16 mouse cellular contexts compared by ENCODE assay signal in the genomic region with DNA sequence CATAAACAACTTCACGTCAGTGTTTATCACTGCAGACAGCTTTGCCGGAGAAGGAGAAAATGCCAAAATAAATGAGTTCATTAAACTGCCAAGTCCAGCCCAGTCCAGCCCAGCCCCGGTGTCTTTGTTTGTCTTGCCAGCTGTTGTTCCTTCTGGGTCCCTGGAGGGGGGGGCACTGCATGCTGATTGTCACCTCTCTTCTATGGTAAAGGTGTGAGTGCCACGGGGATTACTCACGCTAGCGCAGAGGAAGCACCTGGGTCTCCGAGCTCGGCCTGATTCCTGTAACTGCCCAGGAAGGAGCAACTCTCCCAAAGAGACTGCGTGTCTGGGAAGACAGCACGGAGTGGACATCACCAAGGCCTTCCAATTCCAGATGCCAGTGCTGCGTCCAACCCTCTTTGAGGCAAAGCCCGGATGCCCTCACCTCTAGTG. TPM values are rescaled to one million over a fixed set of nuclear protein-coding genes. Genes with fewer than 3 reads are reported as not detected.
DNase-seq lines count a peak whose midpoint lies in the region; ATAC-seq and TF ChIP-seq lines count a peak whose summit lies in the region.
"Had no signal": no experiment of that assay in that cellular context is flagged by ENCODE, and none has a peak within 500 bp of the region (broad histone marks: within the 10 kb centered on the region; RNA-seq: fewer than 3 reads in every experiment).

No protein-coding gene starts in this region.

- peak; percentile 47 for DNase-seq in lung, postnatal 25 days (ENCODE audit: low spot score)
- DNase-seq in adrenal gland, postnatal 4 days (ENCODE audit: low spot score in 2 of 2) = no peak
- DNase-seq: cerebellum, adult 18-20 months; kidney, adult 18-20 months had no signal

- no peak overlapping the region for H3K4me2 ChIP-seq in intestine, embryonic 15.5 days (replicated peaks)
- H3K4me2 ChIP-seq in intestine, postnatal 0 days (replicated peaks; ENCODE audit: low read depth) = no peak overlapping the region
- no peak overlapping the region for H3K4me2 ChIP-seq in heart, embryonic 16.5 days (ENCODE audit: low read depth, low read length)
- no peak overlapping the region for H3K4me2 ChIP-seq in intestine, embryonic 16.5 days (ENCODE audit: low read depth, low read length)
- H3K4me2 ChIP-seq: embryonic facial prominence, embryonic 15.5 days; hindbrain, embryonic 12.5 days; limb, embryonic 15.5 days; neural tube, embryonic 15.5 days had no signal

- no peak for ATAC-seq in intestine, embryonic 15.5 days
- ATAC-seq in intestine, postnatal 0 days = no peak
- ATAC-seq in heart, embryonic 16.5 days (replicated peaks; ENCODE audit: extremely low read depth, insufficient read depth, low FRiP score) = no peak
- ATAC-seq in intestine, embryonic 16.5 days = 0 out of 2 replicates have a peak, but pooled peaks have one; percentile 11
- no peak for ATAC-seq in megakaryocyte progenitor cell, adult 5-6 weeks (replicated peaks; ENCODE audit: poor library complexity)
- ATAC-seq: forebrain, embryonic 16.5 days had no signal

- 49% methylated on average over 12 of the region's 12 CpGs for WGBS in intestine, embryonic 15.5 days
- 58% methylated on average over 12 of the region's 12 CpGs for WGBS in intestine, postnatal 0 days
- 64% methylated on average over 12 of the region's 12 CpGs for WGBS in heart, embryonic 16.5 days
- 56% methylated on average over 12 of the region's 12 CpGs for WGBS in intestine, embryonic 16.5 days

- H3K9ac ChIP-seq in intestine, embryonic 15.5 days = no peak overlapping the region
- no peak overlapping the region for H3K9ac ChIP-seq in intestine, postnatal 0 days (ENCODE audit: low read depth, low read length)
- no peak overlapping the region for H3K9ac ChIP-seq in heart, embryonic 16.5 days (ENCODE audit: low read length)
- H3K9ac ChIP-seq in intestine, embryonic 16.5 days (ENCODE audit: low read depth, low read length) = no peak overlapping the region
- H3K9ac ChIP-seq: embryonic facial prominence, embryonic 15.5 days; hindbrain, embryonic 12.5 days; limb, embryonic 15.5 days; neural tube, embryonic 15.5 days had no signal

- H3K36me3 ChIP-seq in intestine, embryonic 15.5 days = no peaks in the 10 kb centered on the region
- no peaks in the 10 kb centered on the region for H3K36me3 ChIP-seq in intestine, postnatal 0 days (ENCODE audit: control insufficient read depth, insufficient read depth)
- H3K36me3 ChIP-seq in heart, embryonic 16.5 days (ENCODE audit: control insufficient read depth, insufficient read depth) = no peaks in the 10 kb centered on the region
- no peaks in the 10 kb centered on the region for H3K36me3 ChIP-seq in intestine, embryonic 16.5 days (ENCODE audit: control insufficient read depth, insufficient read depth, low read length)
- H3K36me3 ChIP-seq: embryonic facial prominence, embryonic 15.5 days; hindbrain, embryonic 12.5 days; limb, embryonic 15.5 days; neural tube, embryonic 15.5 days had no signal

- H3K27ac ChIP-seq in intestine, embryonic 15.5 days = 0 out of 2 replicates have a peak overlapping the region, but pooled peaks have one; percentile 7
- H3K27ac ChIP-seq in intestine, postnatal 0 days (ENCODE audit: low read depth, low read length) = no peak overlapping the region
- 0 out of 2 replicates have a peak overlapping the region, but pooled peaks have one; percentile 42 for H3K27ac ChIP-seq in heart, embryonic 16.5 days (ENCODE audit: low read length)
- H3K27ac ChIP-seq in intestine, embryonic 16.5 days (ENCODE audit: low read length) = 0 out of 2 replicates have a peak overlapping the region, but pooled peaks have one; percentile 8
- H3K27ac ChIP-seq: embryonic facial prominence, embryonic 15.5 days; hindbrain, embryonic 12.5 days; left cerebral cortex, adult 2 months; limb, embryonic 15.5 days; macrophage; neural tube, embryonic 15.5 days had no signal

- H3K4me3 ChIP-seq in intestine, embryonic 15.5 days (replicated peaks) = no peak overlapping the region
- H3K4me3 ChIP-seq in intestine, postnatal 0 days (ENCODE audit: low read depth, low read length) = no peak overlapping the region
- H3K4me3 ChIP-seq in heart, embryonic 16.5 days (ENCODE audit: low read length) = no peak overlapping the region
- no peak overlapping the region for H3K4me3 ChIP-seq in intestine, embryonic 16.5 days (ENCODE audit: low read length)
- H3K4me3 ChIP-seq: embryonic facial prominence, embryonic 15.5 days; hindbrain, embryonic 12.5 days; left cerebral cortex, adult 2 months; limb, embryonic 15.5 days; neural tube, embryonic 15.5 days had no signal

- no peaks in the 10 kb centered on the region for H3K9me3 ChIP-seq in intestine, embryonic 15.5 days
- no peaks in the 10 kb centered on the region for H3K9me3 ChIP-seq in intestine, postnatal 0 days (ENCODE audit: control insufficient read depth)
- no peaks in the 10 kb centered on the region for H3K9me3 ChIP-seq in heart, embryonic 16.5 days (replicated peaks; ENCODE audit: control insufficient read depth, low read length)
- no peaks in the 10 kb centered on the region for H3K9me3 ChIP-seq in intestine, embryonic 16.5 days (ENCODE audit: control insufficient read depth, low read length)
- H3K9me3 ChIP-seq: embryonic facial prominence, embryonic 15.5 days; hindbrain, embryonic 12.5 days; limb, embryonic 15.5 days; neural tube, embryonic 15.5 days had no signal

- TF ChIP-seq CTCF in intestine, postnatal 0 days (IDR thresholded peaks at IDR 0.05; ENCODE audit: low read depth) = no peak

- peaks cover 6% of the 10 kb centered on the region; the same call in 1 of the 2 replicates for H3K4me1 ChIP-seq in intestine, embryonic 15.5 days (replicated peaks)
- H3K4me1 ChIP-seq in intestine, postnatal 0 days (replicated peaks; ENCODE audit: control insufficient read depth, insufficient read depth, low read length) = no peaks in the 10 kb centered on the region
- H3K4me1 ChIP-seq in heart, embryonic 16.5 days (ENCODE audit: control insufficient read depth, insufficient read depth, low read length) = peaks cover 11% of the 10 kb centered on the region
- no peaks in the 10 kb centered on the region for H3K4me1 ChIP-seq in intestine, embryonic 16.5 days (ENCODE audit: control insufficient read depth, insufficient read depth, low read length)
- H3K4me1 ChIP-seq: embryonic facial prominence, embryonic 15.5 days; neural tube, embryonic 15.5 days had no signal

- no peaks in the 10 kb centered on the region for H3K27me3 ChIP-seq in intestine, embryonic 15.5 days (replicated peaks)
- H3K27me3 ChIP-seq in intestine, postnatal 0 days (replicated peaks; ENCODE audit: control insufficient read depth, insufficient read depth, low read length) = no peaks in the 10 kb centered on the region
- no peaks in the 10 kb centered on the region for H3K27me3 ChIP-seq in heart, embryonic 16.5 days (ENCODE audit: control insufficient read depth, insufficient read depth, low read length)
- H3K27me3 ChIP-seq in intestine, embryonic 16.5 days (replicated peaks; ENCODE audit: control insufficient read depth, insufficient read depth, low read length) = no peaks in the 10 kb centered on the region
- H3K27me3 ChIP-seq: embryonic facial prominence, embryonic 15.5 days; hindbrain, embryonic 12.5 days; limb, embryonic 15.5 days; neural tube, embryonic 15.5 days had no signal

RNA-seq across cellular contexts. Expression of a gene that starts 12.7 kb away (rescaled TPM):
- polyA plus RNA-seq in intestine, embryonic 15.5 days (2015; fragmentation: Nextera tagmentation; extraction: Ambion mirVana) = 28.0 and 31.2 TPM in 2 replicates
- polyA plus RNA-seq in intestine, postnatal 0 days (2015; fragmentation: Nextera tagmentation; extraction: Ambion mirVana) = 24.4 and 28.7 TPM in 2 replicates
- polyA plus RNA-seq in heart, embryonic 16.5 days (2015; fragmentation: Nextera tagmentation; extraction: Ambion mirVana) = 72.6 and 76.3 TPM in 2 replicates
- 29.2 and 32.0 TPM in 2 replicates for polyA plus RNA-seq in intestine, embryonic 16.5 days (2015; fragmentation: Nextera tagmentation; extraction: Ambion mirVana)
- total RNA-seq in megakaryocyte progenitor cell, adult 5-6 weeks (2015) = 6.1 and 7.0 TPM in 2 replicates
- total RNA-seq in megakaryocyte progenitor cell, adult 5-6 weeks (2017) = 6.7 and 8.1 TPM in 2 replicates
- 10 to 100 TPM; 50.9 to 59.8 TPM for total RNA-seq in adrenal gland, postnatal 4 days (2021)

RNA-seq across cellular contexts. Expression of a gene that starts 58.5 kb away (rescaled TPM):
- 11.7 and 12.8 TPM in 2 replicates for polyA plus RNA-seq in intestine, embryonic 15.5 days (2015; fragmentation: Nextera tagmentation; extraction: Ambion mirVana)
- polyA plus RNA-seq in intestine, postnatal 0 days (2015; fragmentation: Nextera tagmentation; extraction: Ambion mirVana) = 13.9 and 14.9 TPM in 2 replicates
- 10.0 and 10.8 TPM in 2 replicates for polyA plus RNA-seq in heart, embryonic 16.5 days (2015; fragmentation: Nextera tagmentation; extraction: Ambion mirVana)
- polyA plus RNA-seq in intestine, embryonic 16.5 days (2015; fragmentation: Nextera tagmentation; extraction: Ambion mirVana) = 9.9 and 11.8 TPM in 2 replicates
- 18.8 and 23.0 TPM in 2 replicates for total RNA-seq in megakaryocyte progenitor cell, adult 5-6 weeks (2015)
- total RNA-seq in megakaryocyte progenitor cell, adult 5-6 weeks (2017) = 12.7 and 13.2 TPM in 2 replicates
- total RNA-seq in adrenal gland, postnatal 4 days (2021) = 10 to 100 TPM; 28.6 to 30.0 TPM
